Mouse (Mus musculus) kidney, postnatal 14 days (tissue): ENCODE measurements around the gene Pkd1l2.
A peak's percentile ranks its signal among the peaks of the same experiment; 100 is the strongest.

Experiments
- DNase-seq: peaks from one replicate; pipeline ENCODE4 v3.0.0; 2022; ENCODE audit warnings: mixed read lengths

Gene Pkd1l2

GRCm38 (mm10) chr8:117082399-117082872, at the start of gene Pkd1l2:
Gene Pkd1l2, minus strand, starts transcription at chr8:117082449.
- no peak for DNase-seq

- DNase-seq = no peak
Observed at GRCm38 (mm10) chr8:117127063-117127462, 44.8 kb upstream of the Pkd1l2 start.

GRCm38 (mm10) chr8:117126411-117126810, 44.2 kb upstream of the Pkd1l2 start:
- no peak for DNase-seq

GRCm38 (mm10) chr8:117125854-117126253, 43.6 kb upstream of the Pkd1l2 start:
- no peak for DNase-seq

GRCm38 (mm10) chr8:117123850-117124633, 41.8 kb upstream of the Pkd1l2 start:
- no peak for DNase-seq

GRCm38 (mm10) chr8:117121277-117121676, 39.0 kb upstream of the Pkd1l2 start:
- no peak for DNase-seq

GRCm38 (mm10) chr8:117118409-117118808, 36.2 kb upstream of the Pkd1l2 start:
- DNase-seq = no peak

GRCm38 (mm10) chr8:117116534-117116933, 34.3 kb upstream of the Pkd1l2 start:
- no peak for DNase-seq

- peak; percentile 33 for DNase-seq
Observed at GRCm38 (mm10) chr8:117115676-117116446, 33.6 kb upstream of the Pkd1l2 start.

GRCm38 (mm10) chr8:117115094-117115493, 32.8 kb upstream of the Pkd1l2 start:
- DNase-seq = no peak

- DNase-seq = no peak
Observed at GRCm38 (mm10) chr8:117112261-117112660, 30.0 kb upstream of the Pkd1l2 start.

- DNase-seq = no peak
Observed at GRCm38 (mm10) chr8:117111641-117112040, 29.4 kb upstream of the Pkd1l2 start.

GRCm38 (mm10) chr8:117109801-117110390, 27.6 kb upstream of the Pkd1l2 start:
- peak; percentile 70 for DNase-seq

GRCm38 (mm10) chr8:117109018-117109711, 26.9 kb upstream of the Pkd1l2 start:
- DNase-seq = no peak

- peak; percentile 74 for DNase-seq
Observed at GRCm38 (mm10) chr8:117107533-117107932, 25.3 kb upstream of the Pkd1l2 start.

GRCm38 (mm10) chr8:117097564-117098191, 15.4 kb upstream of the Pkd1l2 start:
- peak; percentile 15 for DNase-seq

- no peak for DNase-seq
Observed at GRCm38 (mm10) chr8:117097051-117097563, 14.9 kb upstream of the Pkd1l2 start.

GRCm38 (mm10) chr8:117095647-117096046, 13.4 kb upstream of the Pkd1l2 start, which contains the start of gene Bco1:
Gene Bco1, plus strand, starts transcription at chr8:117095854.
- peak; percentile 76 for DNase-seq

- DNase-seq = no peak
Observed at GRCm38 (mm10) chr8:117094053-117094452, 11.8 kb upstream of the Pkd1l2 start.

GRCm38 (mm10) chr8:117089802-117090201, 7.6 kb upstream of the Pkd1l2 start:
- DNase-seq = no peak

GRCm38 (mm10) chr8:117087036-117087435, 4.8 kb upstream of the Pkd1l2 start:
- no peak for DNase-seq

- peak; percentile 28 for DNase-seq
Observed at GRCm38 (mm10) chr8:117085521-117085920, 3.3 kb upstream of the Pkd1l2 start.
